25 mouse cellular contexts compared by ENCODE assay signal in genomic region chr2:163923113-163923512, GRCm38 (mm10). TPM values are rescaled to one million over a fixed set of nuclear protein-coding genes. Genes with fewer than 3 reads are reported as not detected.
A peak's percentile ranks its signal among the peaks of the same experiment; 100 is the strongest.
DNase-seq lines count a peak whose midpoint lies in the region; ATAC-seq and TF ChIP-seq lines count a peak whose summit lies in the region.
"Had no signal": no experiment of that assay in that cellular context is flagged by ENCODE, and none has a peak within 500 bp of the region (broad histone marks: within the 10 kb centered on the region; RNA-seq: fewer than 3 reads in every experiment).

No protein-coding gene starts in this region.

- H3K9me3 ChIP-seq in lung, embryonic 14.5 days (ENCODE audit: low read depth, low read length), result no peaks in the 10 kb centered on the region
- no peaks in the 10 kb centered on the region for H3K9me3 ChIP-seq in ES-Bruce4 (replicated peaks; ENCODE audit: control insufficient read depth, insufficient read depth, low read length, poor library complexity, severe bottlenecking)
- H3K9me3 ChIP-seq: embryonic facial prominence, embryonic 13.5 days; forebrain, embryonic 13.5 days; heart, embryonic 15.5 days; hindbrain, embryonic 15.5 days; intestine, embryonic 15.5 days; neural tube, embryonic 12.5 days had no signal

- peaks cover 30% of the 10 kb centered on the region for H3K27me3 ChIP-seq in lung, embryonic 14.5 days (ENCODE audit: insufficient read depth, low read length)
- peaks cover 6% of the 10 kb centered on the region for H3K27me3 ChIP-seq in ES-Bruce4 (ENCODE audit: control insufficient read depth, insufficient read depth, low read length, poor library complexity, severe bottlenecking)

- peak; percentile 52 for TF ChIP-seq CTCF in gastrocnemius, adult 2 months (IDR thresholded peaks at IDR 0.05)
- TF ChIP-seq CTCF in lung, embryonic 14.5 days (IDR thresholded peaks at IDR 0.05; ENCODE audit: low read depth), result 0 out of 2 replicates have a peak, but pooled peaks have one; percentile 5
- TF ChIP-seq CTCF in ES-Bruce4 (IDR thresholded peaks at IDR 0.05; ENCODE audit: low read depth, low read length), result peak; percentile 51

- no peak for ATAC-seq in lung, embryonic 14.5 days (ENCODE audit: insufficient read depth)
- ATAC-seq: forebrain, embryonic 13.5 days; intestine, embryonic 15.5 days had no signal

- DNase-seq in gastrocnemius, adult 2 months, result no peak
- no peak for DNase-seq in gastrocnemius, postnatal 4 days (ENCODE audit: low spot score in 2 of 2)
- no peak for DNase-seq in lung, embryonic 14.5 days
- no peak for DNase-seq in lung, postnatal 10 days
- DNase-seq in R1 (ENCODE audit: low read depth, low spot score), result peak; percentile 61
- DNase-seq in natural killer cell, adult 2 months (ENCODE audit: low spot score in 2 of 2), result no peak
- DNase-seq: adrenal gland, adult 2 months; B cell, adult 2 months; cerebellum, adult 9-11 months; heart, postnatal 4 days; kidney, adult 8-10 months; kidney, postnatal 10 days; right cerebral cortex, postnatal 14 days; thymus, postnatal 25 days had no signal

- no peak overlapping the region for H3K4me2 ChIP-seq in lung, embryonic 14.5 days
- H3K4me2 ChIP-seq: embryonic facial prominence, embryonic 13.5 days; forebrain, embryonic 13.5 days; heart, embryonic 15.5 days; hindbrain, embryonic 15.5 days; intestine, embryonic 15.5 days; neural tube, embryonic 12.5 days had no signal

- H3K4me3 ChIP-seq in gastrocnemius, adult 2 months, result no peak overlapping the region
- H3K4me3 ChIP-seq in lung, embryonic 14.5 days (ENCODE audit: low read depth, low read length), result no peak overlapping the region
- H3K4me3 ChIP-seq in ES-Bruce4 (ENCODE audit: low read depth, low read length), result no peak overlapping the region
- H3K4me3 ChIP-seq: embryonic facial prominence, embryonic 13.5 days; erythroblast, embryonic 14.5 days; forebrain, embryonic 13.5 days; heart, embryonic 15.5 days; hindbrain, embryonic 15.5 days; intestine, embryonic 15.5 days; neural tube, embryonic 12.5 days had no signal

- WGBS in lung, embryonic 14.5 days, result 64% methylated on average over 9 of the region's 9 CpGs

- H3K4me1 ChIP-seq in lung, embryonic 14.5 days (ENCODE audit: insufficient read depth), result no peaks in the 10 kb centered on the region
- no peaks in the 10 kb centered on the region for H3K4me1 ChIP-seq in ES-Bruce4 (ENCODE audit: control insufficient read depth, insufficient read depth, low read length)

- H3K36me3 ChIP-seq in lung, embryonic 14.5 days (ENCODE audit: insufficient read depth), result no peaks in the 10 kb centered on the region
- no peaks in the 10 kb centered on the region for H3K36me3 ChIP-seq in ES-Bruce4 (ENCODE audit: control insufficient read depth, insufficient read depth, low read length, poor library complexity, severe bottlenecking)
- H3K36me3 ChIP-seq: embryonic facial prominence, embryonic 13.5 days; heart, embryonic 15.5 days; hindbrain, embryonic 15.5 days; intestine, embryonic 15.5 days; neural tube, embryonic 12.5 days had no signal

- intact Hi-C loops in gastrocnemius, adult 2 months (cut with DNase I), result loop anchor here (2.0 kb wide), 1 partner anchor 64 kb away; no protein-coding TSS in a partner anchor

- no peak for TF ChIP-seq POLR2A in ES-Bruce4 (IDR thresholded peaks at IDR 0.05; ENCODE audit: insufficient read depth, low read length)

- no peak overlapping the region for H3K9ac ChIP-seq in lung, embryonic 14.5 days
- no peak overlapping the region for H3K9ac ChIP-seq in ES-Bruce4 (ENCODE audit: low read depth, poor library complexity, severe bottlenecking)
- H3K9ac ChIP-seq: embryonic facial prominence, embryonic 13.5 days; forebrain, embryonic 13.5 days; heart, embryonic 15.5 days; hindbrain, embryonic 15.5 days; intestine, embryonic 15.5 days; liver, embryonic 14.5 days; neural tube, embryonic 12.5 days had no signal

- H3K27ac ChIP-seq in gastrocnemius, adult 2 months, result no peak overlapping the region
- no peak overlapping the region for H3K27ac ChIP-seq in lung, embryonic 14.5 days (ENCODE audit: low read depth)
- no peak overlapping the region for H3K27ac ChIP-seq in ES-Bruce4 (ENCODE audit: insufficient read depth, low read length)
- H3K27ac ChIP-seq: embryonic facial prominence, embryonic 13.5 days; forebrain, embryonic 13.5 days; heart, embryonic 15.5 days; hindbrain, embryonic 15.5 days; intestine, embryonic 15.5 days; liver, embryonic 14.5 days; macrophage; neural tube, embryonic 12.5 days had no signal

- no peak for TF ChIP-seq EP300 in ES-Bruce4 (IDR thresholded peaks at IDR 0.05; ENCODE audit: insufficient read depth, low read depth, low read length)

RNA-seq across cellular contexts. Expression of gene Rims4, which starts 4.6 kb away (rescaled TPM):
- total RNA-seq in gastrocnemius, adult 2 months (2021), result 1 to 10 TPM; 1.2 to 3.2 TPM
- total RNA-seq in gastrocnemius, postnatal 4 days (2021), result 1 to 10 TPM; 1.1 TPM
- 0.11 and 0.25 TPM in 2 replicates for polyA plus RNA-seq in lung, embryonic 14.5 days (2014; fragmentation: Nextera tagmentation; extraction: Ambion mirVana)
- 0.88 and 1.7 TPM in 2 replicates for polyA plus RNA-seq in ES-Bruce4 (2011; ENCODE audit: insufficient read depth, insufficient read length, low read depth, missing spikeins)
- total RNA-seq: monocyte, adult 5-6 weeks had no signal
- polyA plus RNA-seq: erythroblast, embryonic 14.5 days; macrophage had no signal
